Mouse (Mus musculus) embryonic fibroblast, embryonic 13.5 days (primary cell): ENCODE results near the gene Rarres2.

ENCODE experiments used
- CTCF ChIP-seq: IDR thresholded peaks from 2 replicates; pipeline ENCODE4 v1.5.1; 2011; ENCODE audit warnings: mild to moderate bottlenecking, control low read depth, low read length, moderate library complexity, borderline replicate concordance; ENCODE audit not compliant: insufficient read depth
- POLR2A ChIP-seq: IDR thresholded peaks from 2 replicates; pipeline ENCODE4 v1.6.1; 2011; ENCODE audit warnings: low read depth, mild to moderate bottlenecking, control low read depth, low read length, moderate library complexity

GRCm38 (mm10) chr6:48545251-48545650 lies 27.3 kb downstream of the Rarres2 start:
- TF ChIP-seq CTCF (no peak), POLR2A (no peak)
